Mouse (Mus musculus) limb, embryonic 12.5 days (tissue): Measurements from ENCODE around the gene 6330409D20Rik. TPM values are rescaled to one million over a fixed set of nuclear protein-coding genes. Genes with fewer than 3 reads are reported as not detected.

Source experiments
- ATAC-seq: fragments of 200-750 bp; cut with Nextera tagmentation; 2 replicates; pipeline ENCODE4 v1.8.0; 2017; ENCODE audit warnings: low read depth, moderate TSS enrichment; ENCODE audit not compliant: insufficient number of reproducible peaks, insufficient read depth, low FRiP score, low TSS enrichment
- H3K27ac ChIP-seq: fragments of 300-500 bp; sonication (generic); 2 replicates; pipeline ENCODE4 v1.5.1; 2016; ENCODE audit warnings: mild to moderate bottlenecking, moderate library complexity
- H3K27me3 ChIP-seq: fragments of 300-500 bp; sonication (generic); 2 replicates; pipeline ENCODE4 v1.6.1; 2016; ENCODE audit warnings: mild to moderate bottlenecking, moderate library complexity
- H3K36me3 ChIP-seq: fragments of 300-500 bp; sonication (generic); 2 replicates; pipeline ENCODE4 v1.6.1; 2016; ENCODE audit warnings: mild to moderate bottlenecking, moderate library complexity
- H3K4me1 ChIP-seq: fragments of 300-500 bp; sonication (generic); replicated peaks from 2 replicates; pipeline ENCODE4 v1.6.1; 2016
- H3K4me2 ChIP-seq: fragments of 300-500 bp; sonication (generic); 2 replicates; pipeline ENCODE4 v1.6.1; 2016; ENCODE audit warnings: mild to moderate bottlenecking, moderate library complexity
- H3K4me3 ChIP-seq: fragments of 300-500 bp; sonication (generic); replicated peaks from 2 replicates; pipeline ENCODE4 v1.5.1; 2016; ENCODE audit warnings: mild to moderate bottlenecking
- H3K9ac ChIP-seq: fragments of 300-500 bp; sonication (generic); replicated peaks from 2 replicates; pipeline ENCODE4 v1.6.1; 2016; ENCODE audit warnings: mild to moderate bottlenecking, moderate library complexity
- H3K9me3 ChIP-seq: fragments of 300-500 bp; sonication (generic); 2 replicates; pipeline ENCODE4 v1.6.1; 2016; ENCODE audit warnings: mild to moderate bottlenecking, moderate library complexity
- WGBS: fragments of 180-500 bp; shearing (Covaris S2); methylation state at CpG from one replicate; pipeline ENCODE4 v1.1.7; 2016; 5-methylcytosine and 5-hydroxymethylcytosine counted together
- polyA plus RNA-seq: library from polyadenylated mRNA; unstranded; fragments of >200 nt; fragmentation: Nextera tagmentation; extraction: Ambion mirVana; gene quantifications from 2 replicates; pipeline ENCODE4 v1.2.1, GENCODE M21; 2016

Gene 6330409D20Rik
- polyA plus RNA-seq, 1 experiment from 2014 or later, result not detected

DNA sequence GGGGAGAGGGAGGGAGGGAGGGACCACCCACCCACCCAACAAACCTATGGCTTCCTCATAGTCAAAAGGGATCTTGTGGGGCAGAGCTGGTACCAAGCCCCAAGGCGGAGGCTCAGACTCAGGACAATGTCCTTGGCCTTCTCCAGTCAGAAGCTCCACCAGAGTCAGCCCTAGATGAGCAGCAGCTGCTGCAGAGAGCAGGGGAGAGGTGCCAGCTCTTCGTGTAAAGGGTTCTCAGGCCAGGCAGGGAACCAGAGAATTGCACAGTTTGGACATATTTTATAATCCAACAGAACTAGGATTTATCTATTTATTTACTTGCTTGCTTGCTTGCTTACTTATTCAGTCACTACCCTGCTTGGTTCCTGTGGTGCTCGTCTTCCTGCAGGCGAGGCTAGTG, 1.5 kb downstream of the 6330409D20Rik start:
- Histone ChIP-seq H3K27ac (no peak overlapping the region), H3K4me3 (no peak overlapping the region), H3K27me3 (peaks cover 48% of the 10 kb centered on the region), H3K9ac (no peak overlapping the region), H3K9me3 (no peaks in the 10 kb centered on the region), H3K4me2 (no peak overlapping the region), H3K4me1 (peaks cover 33% of the 10 kb centered on the region), H3K36me3 (0 out of 2 replicates have a peak, but pooled peaks cover 5% of the 10 kb centered on the region)
- ATAC-seq, result no peak
- WGBS, result 62% methylated on average over 4 of the region's 4 CpGs

DNA sequence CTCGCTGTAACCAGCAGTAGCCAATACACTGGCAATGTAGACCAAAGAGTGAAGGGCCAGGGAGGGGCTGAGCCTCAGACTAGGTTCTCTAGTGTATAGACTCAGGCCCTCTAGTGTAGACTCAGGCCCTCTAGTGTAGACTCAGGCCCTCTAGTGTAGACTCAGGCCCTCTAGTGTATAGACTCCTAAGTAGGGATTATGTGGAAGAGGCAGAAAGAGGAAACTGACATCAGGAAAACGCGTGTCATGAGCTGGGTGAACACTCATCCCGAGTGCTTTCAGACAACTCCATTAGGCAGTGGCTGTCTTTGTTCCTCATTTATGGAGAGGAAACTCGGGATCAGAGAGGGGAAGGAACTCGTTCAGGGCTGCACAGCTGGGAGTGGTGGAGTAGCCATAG, 3.8 kb downstream of the 6330409D20Rik start:
- Histone ChIP-seq H3K9me3 (no peaks in the 10 kb centered on the region), H3K27ac (no peak overlapping the region), H3K9ac (no peak overlapping the region), H3K4me1 (peaks cover 32% of the 10 kb centered on the region), H3K4me3 (no peak overlapping the region), H3K4me2 (no peak overlapping the region), H3K36me3 (0 out of 2 replicates have a peak, but pooled peaks cover 5% of the 10 kb centered on the region), H3K27me3 (peaks cover 29% of the 10 kb centered on the region)
- 53% methylated on average over 6 of the region's 6 CpGs for WGBS
- ATAC-seq, result no peak

DNA sequence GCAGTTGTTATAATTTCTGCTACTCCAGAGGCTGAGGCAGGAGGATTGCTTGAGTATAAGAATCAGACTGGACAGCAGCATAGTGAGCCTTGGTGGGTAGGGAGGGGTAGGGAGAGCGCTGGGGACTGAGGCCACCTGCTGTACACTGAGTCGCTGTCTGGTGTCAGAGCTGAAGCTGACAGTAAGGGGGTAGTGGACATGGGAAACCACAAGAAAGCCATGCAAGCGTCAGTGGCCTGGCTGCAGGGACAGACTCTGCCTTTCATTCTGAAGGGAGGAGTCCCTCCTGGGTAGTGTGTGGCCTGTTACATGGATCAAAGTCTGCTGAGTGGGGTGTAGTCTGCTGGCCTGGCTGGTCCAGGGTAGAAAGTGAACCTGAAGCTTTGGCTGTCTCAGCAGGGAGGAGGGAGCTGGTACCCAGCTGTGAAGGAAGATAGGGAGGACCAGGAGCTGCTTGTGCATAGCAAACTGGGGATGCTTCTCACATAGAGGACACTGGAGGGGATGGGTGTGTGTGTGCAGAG, 4.4 kb downstream of the 6330409D20Rik start:
- Histone ChIP-seq H3K27ac (0 out of 2 replicates have a peak overlapping the region, but pooled peaks have one; percentile 23), H3K4me1 (peaks cover 32% of the 10 kb centered on the region), H3K9me3 (no peaks in the 10 kb centered on the region), H3K27me3 (peaks cover 22% of the 10 kb centered on the region), H3K9ac (0 out of 2 replicates have a peak overlapping the region, but pooled peaks have one; percentile 18), H3K4me3 (no peak overlapping the region), H3K36me3 (0 out of 2 replicates have a peak, but pooled peaks cover 5% of the 10 kb centered on the region), H3K4me2 (no peak overlapping the region)
- ATAC-seq, result no peak
- WGBS, result 53% methylated on average over 3 of the region's 3 CpGs

DNA sequence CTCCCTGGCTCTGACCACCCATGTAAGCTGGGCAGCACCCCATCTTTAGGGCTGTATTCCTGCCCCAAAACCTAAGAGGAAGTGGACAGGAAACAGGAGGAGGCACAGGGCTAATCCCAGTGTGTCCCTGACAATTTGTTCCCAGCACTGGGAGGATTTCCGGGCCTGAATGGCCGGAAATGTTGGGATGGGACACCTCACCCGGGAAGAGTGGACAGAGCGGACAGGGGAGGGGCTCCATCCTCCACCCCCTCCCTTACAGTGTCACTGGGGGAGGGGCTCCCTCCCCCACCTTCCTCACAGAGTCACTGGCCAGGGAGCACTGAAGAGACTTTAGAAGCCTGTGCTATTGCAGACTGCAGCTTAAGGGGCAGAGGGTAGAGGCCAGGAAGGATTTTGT, 5.9 kb downstream of the 6330409D20Rik start:
- Histone ChIP-seq H3K36me3 (0 out of 2 replicates have a peak, but pooled peaks cover 5% of the 10 kb centered on the region), H3K4me3 (no peak overlapping the region), H3K4me1 (peaks cover 38% of the 10 kb centered on the region), H3K9me3 (no peaks in the 10 kb centered on the region), H3K9ac (no peak overlapping the region), H3K4me2 (no peak overlapping the region), H3K27ac (peak overlapping the region; percentile 29; the same call in 1 of the 2 replicates), H3K27me3 (peaks cover 8% of the 10 kb centered on the region)
- WGBS, result 60% methylated on average over 4 of the region's 4 CpGs
- ATAC-seq, result no peak

DNA sequence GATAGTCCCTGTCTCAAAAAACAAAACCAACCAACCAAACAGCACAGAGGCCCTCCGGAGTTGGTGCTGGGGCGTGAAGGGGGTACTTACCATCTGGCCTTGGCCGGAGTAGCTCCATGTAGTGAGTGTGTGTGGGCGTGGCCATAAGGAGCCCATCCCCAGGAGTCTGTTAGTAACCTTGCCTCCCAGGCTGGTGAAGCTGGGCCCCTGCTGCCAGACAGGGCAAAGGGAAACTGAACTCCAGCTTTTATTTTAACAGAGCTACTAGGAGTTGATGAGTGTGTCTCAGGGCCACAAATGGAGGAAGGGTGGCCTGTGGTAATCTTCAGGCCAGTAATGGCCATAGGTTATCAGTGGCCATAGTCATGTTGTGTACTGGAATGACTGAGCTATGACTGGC, 6.3 kb downstream of the 6330409D20Rik start:
- no peak overlapping the region for H3K9ac ChIP-seq

DNA sequence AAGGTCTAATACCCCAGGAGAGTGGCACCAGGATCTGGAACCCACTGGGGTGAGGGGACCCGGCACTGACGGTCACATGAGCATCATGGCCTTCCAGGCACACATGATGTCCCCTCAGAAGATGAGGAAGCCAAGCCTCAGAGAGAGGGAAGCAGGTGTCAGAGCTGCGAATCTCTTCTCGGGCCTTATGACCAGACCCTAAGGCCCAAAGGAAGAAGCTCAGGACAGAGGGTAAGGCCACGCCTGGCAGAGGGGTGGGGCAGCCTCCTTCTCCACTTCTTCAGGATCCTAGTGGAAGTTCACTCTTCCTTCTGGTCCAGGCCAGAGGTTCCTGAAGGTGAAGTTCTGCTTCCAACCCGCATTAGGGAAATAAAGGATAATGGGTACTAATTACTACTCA, 8.1 kb downstream of the 6330409D20Rik start:
- no peak overlapping the region for H3K9ac ChIP-seq
- H3K4me3 ChIP-seq, result no peak overlapping the region
- H3K4me1 ChIP-seq, result peaks cover 55% of the 10 kb centered on the region
- no peaks in the 10 kb centered on the region for H3K9me3 ChIP-seq
- no peak overlapping the region for H3K4me2 ChIP-seq
- WGBS, result 76% methylated on average over 6 of the region's 6 CpGs
- ATAC-seq, result no peak
- no peak overlapping the region for H3K27ac ChIP-seq
- no peaks in the 10 kb centered on the region for H3K27me3 ChIP-seq
- H3K36me3 ChIP-seq, result 0 out of 2 replicates have a peak, but pooled peaks cover 4% of the 10 kb centered on the region

More for the DNA sequence above, 6.3 kb downstream of the 6330409D20Rik start:
- H3K27me3 ChIP-seq, result peaks cover 3% of the 10 kb centered on the region
- peaks cover 43% of the 10 kb centered on the region for H3K4me1 ChIP-seq
- no peaks in the 10 kb centered on the region for H3K9me3 ChIP-seq
- no peak overlapping the region for H3K4me3 ChIP-seq
- H3K4me2 ChIP-seq, result no peak overlapping the region
- ATAC-seq, result no peak
- WGBS, result 39% methylated on average over 4 of the region's 4 CpGs
- 0 out of 2 replicates have a peak, but pooled peaks cover 5% of the 10 kb centered on the region for H3K36me3 ChIP-seq
- peak overlapping the region; percentile 29; the same call in 1 of the 2 replicates for H3K27ac ChIP-seq

DNA sequence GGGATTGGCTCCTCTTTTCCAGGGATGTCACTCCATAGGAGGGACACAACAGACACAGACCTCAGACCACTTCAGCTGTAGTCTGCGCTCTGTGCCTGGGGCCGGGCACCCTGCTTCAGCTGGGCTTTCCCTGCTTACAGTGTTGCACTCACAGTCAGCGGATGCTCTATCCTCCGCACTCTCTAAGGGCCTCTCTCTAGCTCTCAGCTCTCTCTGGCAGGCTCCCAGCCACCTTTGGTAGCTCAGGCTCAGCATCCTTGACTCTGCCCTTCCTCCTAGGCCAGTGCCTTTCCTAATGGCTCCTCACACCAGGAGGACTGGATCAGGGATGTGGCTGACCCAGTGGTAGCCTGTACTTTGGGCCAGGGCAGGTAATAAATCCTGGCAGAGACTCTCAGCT, 8.9 kb downstream of the 6330409D20Rik start:
- no peak overlapping the region for H3K4me3 ChIP-seq
- peak overlapping the region; percentile 87 for H3K27ac ChIP-seq
- peak overlapping the region; percentile 13; the same call in 1 of the 2 replicates for H3K4me2 ChIP-seq
- no peak for ATAC-seq
- no peaks in the 10 kb centered on the region for H3K9me3 ChIP-seq
- no peaks in the 10 kb centered on the region for H3K36me3 ChIP-seq
- H3K4me1 ChIP-seq, result peaks cover 57% of the 10 kb centered on the region
- no peaks in the 10 kb centered on the region for H3K27me3 ChIP-seq
- 66% methylated on average over 4 of the region's 4 CpGs for WGBS
- no peak overlapping the region for H3K9ac ChIP-seq

DNA sequence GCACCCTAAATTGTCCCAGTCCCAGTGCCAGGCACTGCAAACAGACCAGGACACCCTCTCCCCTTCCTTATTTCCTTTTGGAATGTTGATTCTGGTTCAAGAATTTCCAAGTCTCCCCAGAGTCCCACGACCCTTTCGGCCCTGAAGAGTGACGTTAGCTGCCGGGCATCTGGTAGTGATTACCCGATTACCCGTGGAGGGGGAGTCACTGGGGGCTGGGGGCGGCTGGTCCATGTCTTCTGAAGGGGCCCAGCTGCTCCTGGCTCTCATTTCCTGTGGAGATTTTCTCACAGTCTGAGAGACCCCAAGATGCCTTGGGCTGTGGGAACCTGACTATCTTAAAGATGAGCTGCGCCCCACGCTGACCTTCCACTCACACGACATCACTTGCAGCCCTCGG, 10.0 kb downstream of the 6330409D20Rik start:
- no peak for ATAC-seq
- peaks cover 54% of the 10 kb centered on the region for H3K4me1 ChIP-seq

DNA sequence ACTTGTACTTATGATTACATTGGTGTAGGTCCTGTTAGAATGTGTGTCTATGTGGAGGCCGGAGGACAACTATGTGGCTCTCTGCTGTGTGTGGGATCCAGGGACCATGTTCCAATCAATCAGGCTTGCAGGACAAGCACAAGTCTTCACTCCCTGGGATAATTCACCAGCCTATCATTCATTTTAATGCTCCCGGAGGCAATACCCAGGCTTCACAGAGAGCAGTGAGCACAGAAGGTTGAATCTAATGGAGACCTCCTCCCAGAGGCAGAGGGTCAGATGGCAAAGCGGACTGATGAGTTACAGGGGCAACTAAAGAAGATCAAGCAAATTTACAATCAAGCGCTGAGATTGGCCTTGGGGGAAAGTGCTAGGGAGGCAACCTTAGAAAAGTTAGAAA, 11.3 kb downstream of the 6330409D20Rik start:
- Histone ChIP-seq H3K4me2 (peak overlapping the region; percentile 41; the same call in 1 of the 2 replicates), H3K9ac (no peak overlapping the region), H3K27ac (peak overlapping the region; percentile 87), H3K9me3 (no peaks in the 10 kb centered on the region), H3K4me1 (peaks cover 47% of the 10 kb centered on the region), H3K36me3 (no peaks in the 10 kb centered on the region), H3K4me3 (no peak overlapping the region), H3K27me3 (no peaks in the 10 kb centered on the region)
- ATAC-seq, result no peak
- WGBS, result 53% methylated on average over 4 of the region's 4 CpGs

More for the DNA sequence above, 10.0 kb downstream of the 6330409D20Rik start:
- Histone ChIP-seq H3K27me3 (no peaks in the 10 kb centered on the region), H3K27ac (peak overlapping the region; percentile 87), H3K36me3 (no peaks in the 10 kb centered on the region), H3K4me3 (0 out of 2 replicates have a peak overlapping the region, but pooled peaks have one; percentile 3), H3K9me3 (no peaks in the 10 kb centered on the region), H3K9ac (no peak overlapping the region; the same call in 1 of the 2 replicates), H3K4me2 (peak overlapping the region; percentile 41)
- 7% methylated on average over 11 of the region's 11 CpGs for WGBS

DNA sequence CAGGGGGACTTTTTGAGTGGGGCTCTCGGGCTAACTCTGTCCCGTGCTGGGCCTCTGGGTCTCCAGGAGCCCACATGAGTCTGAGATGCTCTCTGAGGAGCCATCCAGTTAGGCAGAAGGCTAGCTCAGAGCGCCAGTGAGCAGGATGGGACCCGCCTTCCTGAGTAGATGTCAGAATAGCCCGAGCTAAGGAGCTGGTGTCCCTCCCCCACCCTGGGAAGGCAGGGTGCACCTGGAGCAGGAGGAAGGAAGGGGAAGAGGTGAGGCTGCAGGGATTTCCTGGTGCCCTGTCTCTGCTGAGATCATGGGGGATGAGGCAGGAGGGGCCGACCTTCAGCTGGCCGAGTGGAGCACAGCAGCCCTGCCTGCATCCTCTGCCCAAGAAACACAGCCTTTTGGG, 12.4 kb downstream of the 6330409D20Rik start:
- H3K4me2 ChIP-seq, result peak overlapping the region; percentile 62
- WGBS, result 53% methylated on average over 7 of the region's 7 CpGs
- peak overlapping the region; percentile 87; the same call in 1 of the 2 replicates for H3K27ac ChIP-seq
- no peaks in the 10 kb centered on the region for H3K9me3 ChIP-seq
- no peak for ATAC-seq
- H3K4me1 ChIP-seq, result peaks cover 44% of the 10 kb centered on the region
- no peaks in the 10 kb centered on the region for H3K36me3 ChIP-seq
- peak overlapping the region; percentile 39 for H3K4me3 ChIP-seq
- peak overlapping the region; percentile 24; the same call in 1 of the 2 replicates for H3K9ac ChIP-seq
- H3K27me3 ChIP-seq, result no peaks in the 10 kb centered on the region

DNA sequence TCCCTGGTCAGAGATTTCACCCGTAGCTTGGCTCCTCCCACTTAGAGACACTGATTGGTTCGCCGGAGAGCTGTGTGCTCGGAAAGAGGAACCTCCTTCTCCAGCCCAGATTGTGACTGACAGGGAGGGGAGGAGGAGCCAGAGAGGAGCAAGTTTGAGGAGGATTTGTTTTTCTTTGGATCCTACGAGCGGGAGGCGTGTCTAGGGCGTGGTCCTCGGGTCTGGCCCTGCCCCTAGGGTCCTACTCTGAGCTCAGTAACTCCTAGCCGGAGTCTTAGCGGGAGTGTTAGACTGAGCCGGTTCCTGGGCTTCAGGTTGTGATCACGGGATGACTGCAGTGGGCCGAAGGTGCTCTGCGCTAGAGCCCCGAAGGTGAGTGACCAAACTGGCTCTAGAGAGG, 13.4 kb downstream of the 6330409D20Rik start:
- Histone ChIP-seq H3K9ac (peak overlapping the region; percentile 40; the same call in 1 of the 2 replicates), H3K27me3 (no peaks in the 10 kb centered on the region), H3K4me1 (peaks cover 44% of the 10 kb centered on the region), H3K4me2 (peak overlapping the region; percentile 62), H3K27ac (peak overlapping the region; percentile 53; the same call in 1 of the 2 replicates), H3K36me3 (no peaks in the 10 kb centered on the region), H3K9me3 (no peaks in the 10 kb centered on the region), H3K4me3 (peak overlapping the region; percentile 39)
- 0% methylated on average over 16 of the region's 16 CpGs for WGBS
- peak; percentile 94 for ATAC-seq
